Mouse (Mus musculus) limb, embryonic 14.5 days (tissue): ENCODE data around the gene Rbm20. TPM values are rescaled to one million over a fixed set of nuclear protein-coding genes. Genes with fewer than 3 reads are reported as not detected.
"Not testable (repeated sequence)": the region's sequence is repeated elsewhere in the genome, so short reads cannot be mapped to it uniquely, and the experiment has no call there.

ENCODE experiments used
- ATAC-seq: fragments of 200-750 bp; cut with Nextera tagmentation; 2 replicates; pipeline ENCODE4 v1.8.0; 2017; ENCODE audit warnings: low read depth, moderate number of reproducible peaks, moderate TSS enrichment; ENCODE audit not compliant: low FRiP score
- DNase-seq: peaks from one replicate; pipeline ENCODE4 v3.0.0-alpha.2; 2015; ENCODE audit warnings: low spot score
- H3K27ac ChIP-seq: fragments of 300-500 bp; sonication (generic); replicated peaks from 2 replicates; pipeline ENCODE4 v1.5.1; 2014; ENCODE audit warnings: low read depth, mild to moderate bottlenecking, low read length, moderate library complexity, mixed read lengths
- H3K27me3 ChIP-seq: fragments of 300-500 bp; sonication (generic); 2 replicates; pipeline ENCODE4 v1.6.1; 2014; ENCODE audit warnings: low read length, mixed read lengths; ENCODE audit not compliant: control insufficient read depth, insufficient read depth
- H3K36me3 ChIP-seq: fragments of 300-500 bp; sonication (generic); 2 replicates; pipeline ENCODE4 v1.6.1; 2014; ENCODE audit warnings: mild to moderate bottlenecking, low read length, moderate library complexity, mixed read lengths; ENCODE audit not compliant: control insufficient read depth, insufficient read depth
- H3K4me1 ChIP-seq: fragments of 300-500 bp; sonication (generic); 2 replicates; pipeline ENCODE4 v1.6.1; 2014; ENCODE audit warnings: antibody characterized with exemption, low read length, mixed read lengths; ENCODE audit not compliant: control insufficient read depth, insufficient read depth
- H3K4me2 ChIP-seq: fragments of 300-500 bp; sonication (generic); replicated peaks from 2 replicates; pipeline ENCODE4 v1.6.1; 2014; ENCODE audit warnings: low read depth, mild to moderate bottlenecking, low read length, moderate library complexity; ENCODE audit not compliant: severe bottlenecking
- H3K4me3 ChIP-seq: fragments of 300-500 bp; sonication (generic); replicated peaks from 2 replicates; pipeline ENCODE4 v1.5.1; 2014; ENCODE audit warnings: low read length
- H3K9ac ChIP-seq: fragments of 300-500 bp; sonication (generic); 2 replicates; pipeline ENCODE4 v1.6.1; 2014; ENCODE audit warnings: mild to moderate bottlenecking, low read depth, low read length, moderate library complexity; ENCODE audit not compliant: severe bottlenecking
- H3K9me3 ChIP-seq: fragments of 300-500 bp; sonication (generic); 2 replicates; pipeline ENCODE4 v1.6.1; 2016; ENCODE audit warnings: low read length; ENCODE audit not compliant: control insufficient read depth
- POLR2A ChIP-seq: fragments of 200-500 bp; IDR thresholded peaks from 2 replicates; pipeline ENCODE4 v1.8.0; 2012; ENCODE audit warnings: inconsistent platforms, mild to moderate bottlenecking, moderate library complexity, borderline replicate concordance; ENCODE audit not compliant: insufficient read depth, insufficient read length; ENCODE audit errors: extremely low read depth
- WGBS: fragments of 180-500 bp; shearing (Covaris S2); extraction: QIAGEN DNeasy Blood & Tissue Kit; methylation state at CpG from one replicate; pipeline ENCODE4 v1.1.7; 2014; 5-methylcytosine and 5-hydroxymethylcytosine counted together
- polyA plus RNA-seq, 2 experiments: library from polyadenylated mRNA; depleted of rRNA in 1 of 2; stranded (reverse) in 1 of 2; unstranded in 1 of 2; fragments of >200 nt; fragmentation: Nextera tagmentation in 1 of 2; extraction: Ambion mirVana in 1 of 2; gene quantifications; 2 replicates each; pipeline versions ENCODE4 v1.2.1 to v1.2.3; 2012 to 2014

Gene Rbm20
- polyA plus RNA-seq, 2 experiments, result 5.5 to 10.0 TPM

- H3K27me3 ChIP-seq, result no peaks in the 10 kb centered on the region
- no peak for TF ChIP-seq POLR2A
- no peak for ATAC-seq
- 62% methylated on average over 2 of the region's 2 CpGs for WGBS
- no peaks in the 10 kb centered on the region for H3K9me3 ChIP-seq
- H3K4me3 ChIP-seq, result no peak overlapping the region
- no peak overlapping the region for H3K9ac ChIP-seq
- H3K36me3 ChIP-seq, result no peaks in the 10 kb centered on the region
- DNase-seq, result no peak
- H3K4me1 ChIP-seq, result peaks cover 20% of the 10 kb centered on the region
- H3K4me2 ChIP-seq, result no peak overlapping the region
- H3K27ac ChIP-seq, result no peak overlapping the region
These were observed 126.8 kb downstream of the Rbm20 start for GRCm38 (mm10) chr19:53803954-53804353.

- Histone ChIP-seq H3K9me3 (no peaks in the 10 kb centered on the region), H3K9ac (no peak overlapping the region), H3K36me3 (no peaks in the 10 kb centered on the region), H3K4me2 (no peak overlapping the region), H3K27me3 (no peaks in the 10 kb centered on the region), H3K27ac (no peak overlapping the region), H3K4me1 (peaks cover 21% of the 10 kb centered on the region), H3K4me3 (no peak overlapping the region)
- ATAC-seq, result no peak
- TF ChIP-seq POLR2A, result no peak
- no peak for DNase-seq
- WGBS, result 84% methylated on average over 3 of the region's 3 CpGs
These were observed 128.0 kb downstream of the Rbm20 start for GRCm38 (mm10) chr19:53805063-53805462.

- DNase-seq (peak; percentile 58), ATAC-seq (peak; percentile 62)
- 38% methylated on average over 7 of the region's 7 CpGs for WGBS
- H3K27ac ChIP-seq, result 0 out of 2 replicates have a peak overlapping the region, but pooled peaks have one; percentile 26
- no peaks in the 10 kb centered on the region for H3K27me3 ChIP-seq
- no peak overlapping the region for H3K4me3 ChIP-seq
- H3K36me3 ChIP-seq, result no peaks in the 10 kb centered on the region
- H3K9ac ChIP-seq, result no peak overlapping the region
- no peaks in the 10 kb centered on the region for H3K9me3 ChIP-seq
- H3K4me2 ChIP-seq, result no peak overlapping the region
- H3K4me1 ChIP-seq, result peaks cover 21% of the 10 kb centered on the region
- no peak for TF ChIP-seq POLR2A
These were observed 129.0 kb downstream of the Rbm20 start for GRCm38 (mm10) chr19:53806126-53806525.

- not testable (repeated sequence) for H3K27ac ChIP-seq, DNase-seq, H3K4me2 ChIP-seq, H3K4me3 ChIP-seq, H3K36me3 ChIP-seq, H3K9me3 ChIP-seq, H3K27me3 ChIP-seq, H3K9ac ChIP-seq, ATAC-seq
- WGBS, result 79% methylated on average over 6 of the region's 6 CpGs
- H3K4me1 ChIP-seq, result peaks cover 21% of the 10 kb centered on the region
These were observed 129.6 kb downstream of the Rbm20 start for GRCm38 (mm10) chr19:53806526-53807275.

DNA sequence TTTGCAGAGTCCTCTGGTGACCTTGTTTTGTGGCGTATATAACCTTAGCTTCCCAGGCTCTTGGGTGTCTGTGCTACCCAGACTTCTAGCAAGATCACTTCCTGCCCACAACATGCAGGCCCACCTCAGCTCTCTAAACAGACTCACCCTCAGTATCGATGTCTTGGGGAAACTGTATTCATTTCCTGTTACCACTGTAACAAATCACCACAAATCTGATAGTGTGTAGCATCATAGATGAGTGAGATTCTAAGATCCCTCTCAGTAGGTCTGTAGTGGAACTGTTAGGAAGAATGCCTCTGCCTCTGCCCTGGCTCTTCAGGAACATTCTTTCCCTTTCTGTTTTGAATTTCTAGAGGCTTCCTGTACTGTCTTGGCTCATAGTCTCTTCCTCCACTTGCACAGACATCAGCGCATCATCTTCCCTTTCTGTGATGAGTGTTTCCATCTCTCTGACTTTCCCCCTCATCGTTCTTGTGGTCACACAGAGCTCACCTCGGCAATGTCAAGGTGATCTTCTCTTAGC is 130.2 kb downstream of the Rbm20 start:
- H3K9ac ChIP-seq, result no peak overlapping the region
- no peaks in the 10 kb centered on the region for H3K9me3 ChIP-seq
- no peaks in the 10 kb centered on the region for H3K36me3 ChIP-seq
- no peak for TF ChIP-seq POLR2A
- H3K27me3 ChIP-seq, result no peaks in the 10 kb centered on the region
- ATAC-seq, result no peak
- H3K4me2 ChIP-seq, result no peak overlapping the region
- H3K4me3 ChIP-seq, result no peak overlapping the region
- 79% methylated on average over 5 of the region's 5 CpGs for WGBS
- peaks cover 21% of the 10 kb centered on the region for H3K4me1 ChIP-seq
- DNase-seq, result no peak
- no peak overlapping the region for H3K27ac ChIP-seq
